Mouse (Mus musculus) liver, postnatal 0 days (tissue): ENCODE measurements around the gene Cacna2d4. TPM values are rescaled to one million over a fixed set of nuclear protein-coding genes. Genes with fewer than 3 reads are reported as not detected.
A peak's percentile ranks its signal among the peaks of the same experiment; 100 is the strongest.
"Not testable (repeated sequence)": the region's sequence is repeated elsewhere in the genome, so short reads cannot be mapped to it uniquely, and the experiment has no call there.

ENCODE experiments used
- ATAC-seq: fragments of 200-750 bp; cut with Nextera tagmentation; 2 replicates; pipeline ENCODE4 v1.8.0; 2017; ENCODE audit warnings: mild to moderate bottlenecking, moderate library complexity
- DNase-seq: peaks from one replicate; pipeline ENCODE4 v3.0.0-alpha.2; 2016
- H3K27ac ChIP-seq: fragments of 300-500 bp; sonication (generic); 2 replicates; pipeline ENCODE4 v1.5.1; 2014; ENCODE audit warnings: antibody characterized with exemption, moderate library complexity, mild to moderate bottlenecking, low read depth
- H3K27me3 ChIP-seq: fragments of 300-500 bp; sonication (generic); 2 replicates; pipeline ENCODE4 v1.6.1; 2014; ENCODE audit warnings: low read length, control low read depth, mixed read lengths; ENCODE audit not compliant: insufficient read depth
- H3K36me3 ChIP-seq: fragments of 300-500 bp; sonication (generic); replicated peaks from 2 replicates; pipeline ENCODE4 v1.6.1; 2014; ENCODE audit warnings: mild to moderate bottlenecking, control low read depth, low read length, moderate library complexity, mixed read lengths; ENCODE audit not compliant: insufficient read depth
- H3K4me1 ChIP-seq: fragments of 300-500 bp; sonication (generic); 2 replicates; pipeline ENCODE4 v1.6.1; 2014; ENCODE audit warnings: antibody characterized with exemption, mild to moderate bottlenecking, control low read depth; ENCODE audit not compliant: insufficient read depth
- H3K4me2 ChIP-seq: fragments of 300-500 bp; sonication (generic); 2 replicates; pipeline ENCODE4 v1.6.1; 2014; ENCODE audit warnings: low read depth, mild to moderate bottlenecking, low read length, moderate library complexity, mixed read lengths
- H3K4me3 ChIP-seq: fragments of 300-500 bp; sonication (generic); 2 replicates; pipeline ENCODE4 v1.5.1; 2014; ENCODE audit warnings: low read depth, low read length
- H3K9ac ChIP-seq: fragments of 300-500 bp; sonication (generic); replicated peaks from 2 replicates; pipeline ENCODE4 v1.6.1; 2014; ENCODE audit warnings: mild to moderate bottlenecking, moderate library complexity
- H3K9me3 ChIP-seq: fragments of 300-500 bp; sonication (generic); 2 replicates; pipeline ENCODE4 v1.6.1; 2016; ENCODE audit warnings: mild to moderate bottlenecking, control low read depth, low read length, mixed read lengths
- CTCF ChIP-seq: sonication (generic); IDR thresholded peaks from 2 replicates; pipeline ENCODE4 v1.5.1; 2016; ENCODE audit warnings: antibody characterized with exemption, low read depth
- EP300 ChIP-seq: IDR thresholded peaks from 2 replicates; pipeline ENCODE4 v1.6.1; 2016; ENCODE audit warnings: antibody characterized with exemption, low read depth, mild to moderate bottlenecking
- WGBS: fragments of 180-500 bp; shearing (Covaris S2); extraction: QIAGEN DNeasy Blood & Tissue Kit; methylation state at CpG from one replicate; pipeline ENCODE4 v1.1.7; 2014; ENCODE audit not compliant: insufficient replicate concordance; 5-methylcytosine and 5-hydroxymethylcytosine counted together
- polyA plus RNA-seq: library from polyadenylated mRNA; unstranded; fragments of >200 nt; fragmentation: Nextera tagmentation; extraction: Ambion mirVana; gene quantifications from 2 replicates; pipeline ENCODE4 v1.2.1, GENCODE M21; 2015

Gene Cacna2d4
- polyA plus RNA-seq, 1 experiment from 2014 or later = 0.08 TPM

DNA sequence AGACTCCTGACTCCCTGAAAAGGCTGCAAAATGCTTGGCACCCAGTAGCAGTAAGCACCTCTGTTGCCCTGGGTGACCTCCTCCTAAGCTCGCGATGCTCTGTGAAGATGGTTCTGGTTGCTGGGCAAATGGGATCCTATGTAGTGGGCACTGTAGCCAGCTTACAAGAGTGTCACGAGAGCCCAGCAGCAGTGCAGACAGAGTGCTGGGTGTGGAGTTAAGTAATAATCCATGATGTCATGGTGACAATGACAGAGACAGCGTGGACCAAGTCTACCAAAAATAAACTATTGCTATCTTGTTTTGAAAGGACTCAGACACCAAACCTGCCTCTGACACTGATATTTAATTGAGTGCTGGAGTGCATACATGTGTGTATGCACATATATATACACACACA, 34.8 kb upstream of the Cacna2d4 start:
- 80% methylated on average over 4 of the region's 4 CpGs for WGBS
- no peaks in the 10 kb centered on the region; the same call in 1 of the 2 replicates for H3K36me3 ChIP-seq
- H3K4me3 ChIP-seq = no peak overlapping the region
- H3K4me2 ChIP-seq = no peak overlapping the region
- H3K9me3 ChIP-seq = no peaks in the 10 kb centered on the region
- H3K4me1 ChIP-seq = peaks cover 3% of the 10 kb centered on the region; the same call in 1 of the 2 replicates
- H3K9ac ChIP-seq = no peak overlapping the region
- no peaks in the 10 kb centered on the region for H3K27me3 ChIP-seq
- peak; percentile 61 for ATAC-seq
- H3K27ac ChIP-seq = 0 out of 2 replicates have a peak overlapping the region, but pooled peaks have one; percentile 86
- DNase-seq = no peak
- TF ChIP-seq CTCF = no peak
- no peak for TF ChIP-seq EP300

DNA sequence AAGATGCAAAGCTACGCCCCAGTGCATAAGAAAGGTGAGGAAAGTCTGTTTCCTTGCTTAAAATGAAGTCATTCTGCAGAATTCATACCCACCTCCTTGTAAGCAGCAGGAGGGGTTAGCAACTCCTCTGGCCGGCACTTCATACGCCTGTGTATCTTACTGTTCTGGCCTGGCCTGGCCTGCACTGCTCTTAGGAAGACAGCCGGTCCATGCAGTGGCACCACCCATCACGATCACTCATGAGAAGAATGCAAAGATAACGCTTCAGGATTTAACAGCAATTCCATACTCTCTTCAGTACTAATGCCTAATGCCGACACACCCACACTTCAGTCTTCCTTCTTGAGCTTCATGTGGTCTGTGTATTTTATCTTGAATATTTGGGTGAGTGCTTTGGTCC, 32.0 kb upstream of the Cacna2d4 start:
- H3K27me3 ChIP-seq = no peaks in the 10 kb centered on the region
- TF ChIP-seq CTCF (no peak), EP300 (no peak)
- H3K36me3 ChIP-seq = no peaks in the 10 kb centered on the region; the same call in 1 of the 2 replicates
- H3K9me3 ChIP-seq = no peaks in the 10 kb centered on the region
- no peaks in the 10 kb centered on the region for H3K4me1 ChIP-seq
- 89% methylated on average over 7 of the region's 7 CpGs for WGBS
- ATAC-seq (no peak), DNase-seq (no peak)
- H3K9ac ChIP-seq = no peak overlapping the region
- H3K4me3 ChIP-seq = no peak overlapping the region
- H3K4me2 ChIP-seq = no peak overlapping the region
- H3K27ac ChIP-seq = no peak overlapping the region

DNA sequence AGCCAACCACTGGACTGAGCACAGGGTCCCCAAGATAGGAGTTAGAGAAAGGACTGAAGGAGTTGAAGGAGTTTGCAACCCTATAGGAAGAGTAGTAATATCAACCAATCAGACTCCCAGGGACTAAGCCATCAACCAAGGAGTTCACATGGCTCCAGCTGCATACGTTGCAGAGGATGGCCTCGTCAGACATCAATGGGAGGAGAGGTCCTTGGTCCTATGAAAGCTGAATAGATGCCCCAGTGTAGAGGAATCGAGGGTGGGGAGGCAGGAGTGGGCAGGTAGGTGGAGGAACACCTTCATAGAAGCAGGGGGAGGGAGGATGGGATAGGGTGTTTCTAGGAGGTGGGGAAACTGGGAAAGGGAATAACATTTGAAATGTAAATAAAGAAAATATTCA, 31.4 kb upstream of the Cacna2d4 start:
- H3K4me3 ChIP-seq = no peak overlapping the region
- H3K4me2 ChIP-seq = no peak overlapping the region
- H3K9ac ChIP-seq = no peak overlapping the region
- no peak for ATAC-seq
- TF ChIP-seq CTCF (no peak), EP300 (no peak)
- H3K9me3 ChIP-seq = no peaks in the 10 kb centered on the region
- no peak for DNase-seq
- 71% methylated on average over 3 of the region's 3 CpGs for WGBS
- no peaks in the 10 kb centered on the region for H3K4me1 ChIP-seq
- H3K27ac ChIP-seq = no peak overlapping the region
- H3K36me3 ChIP-seq = no peaks in the 10 kb centered on the region; the same call in 1 of the 2 replicates
- H3K27me3 ChIP-seq = no peaks in the 10 kb centered on the region

DNA sequence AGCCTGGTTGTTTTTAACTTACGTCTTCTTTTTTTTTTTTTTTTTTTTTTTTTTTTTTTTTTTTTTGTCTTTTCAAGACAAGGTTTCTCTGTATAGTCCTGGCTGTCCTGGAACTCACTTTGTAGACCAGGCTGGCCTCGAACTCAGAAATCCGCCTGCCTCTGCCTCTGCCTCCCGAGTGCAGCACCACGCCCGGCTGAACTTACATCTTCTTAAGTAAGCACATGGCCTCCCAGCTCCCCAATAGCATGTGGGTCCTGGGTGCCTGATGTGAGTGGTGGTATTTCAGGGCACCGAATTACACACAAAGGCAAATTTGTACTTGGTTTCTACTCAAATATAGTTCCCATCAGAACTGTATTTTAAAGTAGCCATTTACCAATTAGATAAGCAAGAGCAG, 30.3 kb upstream of the Cacna2d4 start:
- not testable (repeated sequence) for H3K36me3 ChIP-seq, H3K4me1 ChIP-seq, H3K9me3 ChIP-seq, H3K27me3 ChIP-seq, H3K4me2 ChIP-seq, H3K4me3 ChIP-seq, H3K9ac ChIP-seq, DNase-seq, ATAC-seq, H3K27ac ChIP-seq
- WGBS = 79% methylated on average over 7 of the region's 7 CpGs

DNA sequence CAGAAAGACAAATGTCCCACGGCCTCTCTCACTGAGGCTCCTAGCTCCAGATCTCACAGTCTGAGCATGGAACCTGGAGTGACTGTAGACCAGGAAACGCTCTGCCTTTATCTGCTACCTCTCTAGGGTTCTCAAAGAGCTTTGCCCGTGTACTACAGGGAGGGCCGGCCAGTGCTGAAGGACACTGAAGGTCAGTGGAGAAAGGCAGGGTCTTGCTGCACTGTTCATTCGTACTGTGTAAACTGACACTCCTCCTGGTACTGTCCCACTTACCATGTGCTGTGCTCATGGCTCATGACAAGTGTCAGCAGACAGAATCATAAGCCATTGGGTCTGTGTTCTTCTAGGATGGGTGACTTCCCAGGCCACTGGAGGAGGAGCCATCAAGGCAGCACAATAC, 23.0 kb upstream of the Cacna2d4 start:
- WGBS = 77% methylated on average over 5 of the region's 5 CpGs
- Histone ChIP-seq H3K27me3 (no peaks in the 10 kb centered on the region), H3K27ac (no peak overlapping the region), H3K4me1 (no peaks in the 10 kb centered on the region), H3K36me3 (peaks cover 15% of the 10 kb centered on the region), H3K4me2 (no peak overlapping the region), H3K9ac (no peak overlapping the region), H3K4me3 (no peak overlapping the region), H3K9me3 (no peaks in the 10 kb centered on the region)
- DNase-seq (no peak), ATAC-seq (no peak)
- TF ChIP-seq CTCF = no peak
- no peak for TF ChIP-seq EP300

DNA sequence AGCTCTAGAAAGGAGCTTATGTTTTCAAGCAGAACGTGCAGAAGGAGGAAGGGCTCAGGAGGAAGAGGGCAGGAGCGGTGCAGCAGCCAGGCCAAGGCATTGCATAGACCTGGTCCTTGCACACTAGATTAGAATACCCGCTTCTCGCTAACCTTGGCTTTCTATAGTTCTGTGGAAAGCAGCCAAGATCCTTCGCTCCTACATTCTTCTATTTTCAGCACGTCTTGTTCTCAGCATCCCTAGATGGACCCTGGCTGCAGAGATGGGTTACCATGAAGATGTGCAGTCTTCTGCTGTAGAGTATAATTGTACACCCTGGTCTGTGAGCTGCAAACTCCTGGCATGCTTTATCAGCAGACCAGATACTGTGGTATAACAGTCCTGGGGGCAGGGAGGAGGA, 22.1 kb upstream of the Cacna2d4 start:
- Histone ChIP-seq H3K9ac (no peak overlapping the region), H3K27me3 (no peaks in the 10 kb centered on the region), H3K4me2 (no peak overlapping the region), H3K4me1 (no peaks in the 10 kb centered on the region), H3K9me3 (no peaks in the 10 kb centered on the region), H3K36me3 (peaks cover 18% of the 10 kb centered on the region), H3K27ac (no peak overlapping the region), H3K4me3 (no peak overlapping the region)
- TF ChIP-seq CTCF (no peak), EP300 (no peak)
- ATAC-seq = no peak
- 83% methylated on average over 6 of the region's 6 CpGs for WGBS
- DNase-seq = no peak

DNA sequence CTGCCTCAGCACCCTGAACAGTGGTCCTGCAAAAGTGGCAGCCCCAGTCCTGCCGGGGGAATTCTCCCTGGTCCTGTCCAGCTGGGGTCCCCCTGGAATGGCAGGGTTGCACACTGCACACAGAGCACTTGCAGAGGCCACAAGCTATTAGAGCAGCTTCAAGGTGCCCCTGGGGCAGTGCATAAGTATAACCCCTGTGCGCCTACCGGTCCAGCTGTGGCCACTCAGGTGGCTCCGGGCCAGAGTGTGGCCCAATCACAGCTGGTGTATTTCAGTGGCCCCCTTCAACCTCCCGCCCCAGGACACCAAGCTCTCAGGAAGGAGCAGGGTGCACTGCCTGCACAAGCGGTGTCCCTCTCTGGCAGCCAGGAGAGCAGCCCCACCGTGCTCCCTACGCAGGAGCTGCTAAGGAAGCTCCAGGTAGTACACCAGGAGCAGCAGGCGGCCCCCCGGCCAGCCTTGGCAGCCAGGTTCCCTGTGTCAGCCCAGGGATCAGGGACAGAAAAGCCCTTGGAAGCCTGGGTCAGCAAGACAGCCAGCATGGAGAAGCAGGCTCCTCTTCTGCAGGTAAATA, 21.2 kb upstream of the Cacna2d4 start:
- peaks cover 18% of the 10 kb centered on the region for H3K36me3 ChIP-seq
- ATAC-seq (no peak), DNase-seq (no peak)
- no peaks in the 10 kb centered on the region for H3K9me3 ChIP-seq
- 92% methylated on average over 10 of the region's 10 CpGs for WGBS
- H3K27ac ChIP-seq = no peak overlapping the region
- H3K27me3 ChIP-seq = no peaks in the 10 kb centered on the region
- H3K4me3 ChIP-seq = no peak overlapping the region
- no peak overlapping the region for H3K4me2 ChIP-seq
- no peak overlapping the region for H3K9ac ChIP-seq
- TF ChIP-seq CTCF = no peak
- no peak for TF ChIP-seq EP300
- no peaks in the 10 kb centered on the region for H3K4me1 ChIP-seq
